Mouse (Mus musculus) G1E-ER4 (cell line): ENCODE data around the gene Casp7. TPM values are rescaled to one million over a fixed set of nuclear protein-coding genes. Genes with fewer than 3 reads are reported as not detected.

Experiments
- GATA1 ChIP-seq: IDR thresholded peaks from one replicate; pipeline ENCODE4 v1.8.0; 2012; ENCODE audit warnings: low read length, inconsistent platforms
- polyA plus RNA-seq: library from polyadenylated mRNA; stranded (reverse); fragments of >175 nt; gene quantifications from 2 replicates; pipeline ENCODE4 v1.2.3, GENCODE M21; 2012

The Casp7 gene
- polyA plus RNA-seq, 1 experiment: 10.5 TPM

DNA sequence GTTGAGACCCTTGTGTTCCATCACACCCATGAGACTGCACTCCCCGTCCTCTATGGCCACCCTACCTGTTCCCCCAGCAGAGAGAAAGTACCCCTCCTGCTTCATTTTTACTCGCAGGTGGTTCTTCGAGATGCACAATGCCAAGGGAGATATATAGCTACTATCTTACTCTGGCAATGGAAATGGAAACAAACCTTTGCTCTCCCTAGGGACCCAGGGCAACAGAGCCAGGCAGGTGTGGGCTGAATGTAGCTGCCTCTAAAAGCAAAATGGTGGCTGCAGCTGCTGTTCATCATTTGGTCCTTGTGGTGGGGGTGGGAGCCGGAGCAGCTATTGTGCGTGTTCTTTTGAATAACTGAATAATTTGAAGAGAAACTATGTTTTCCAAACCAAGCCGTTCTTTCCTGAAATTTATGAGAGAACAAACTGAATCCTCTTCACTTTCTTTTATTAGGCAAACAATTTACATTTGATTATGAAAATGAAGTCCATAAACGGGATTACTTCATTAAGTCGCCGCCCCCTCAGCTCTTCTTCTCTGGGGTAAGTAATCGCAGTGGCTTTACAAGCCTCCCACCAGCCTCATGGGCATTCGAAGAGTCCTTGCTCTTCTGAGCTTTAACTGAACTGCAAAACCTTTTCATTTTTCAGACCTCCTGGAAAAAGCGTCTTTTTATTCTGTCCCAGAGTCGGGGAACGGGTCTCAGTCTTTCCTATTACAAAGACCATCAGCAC, 73.5 kb downstream of the Casp7 start:
- no peak for TF ChIP-seq GATA1

DNA sequence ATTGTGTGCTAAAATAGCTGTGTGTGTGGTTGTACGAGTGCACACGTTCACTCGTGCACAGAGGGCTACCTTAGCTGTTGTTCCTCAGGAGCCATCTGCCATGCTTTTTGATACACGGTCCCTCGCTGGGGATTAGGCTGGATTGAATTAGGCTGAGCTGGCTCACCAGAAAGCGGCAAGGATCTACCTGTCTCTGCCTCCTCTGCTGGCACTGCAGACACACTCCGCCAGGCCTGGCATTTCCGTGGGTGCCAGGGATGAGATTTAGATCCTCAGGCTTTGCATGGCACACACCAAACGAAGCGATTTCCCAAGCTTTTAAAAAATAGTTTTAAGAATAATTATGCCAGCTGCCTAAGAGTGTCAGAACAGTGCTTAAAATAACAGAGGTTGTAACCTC, 75.0 kb downstream of the Casp7 start:
- no peak for TF ChIP-seq GATA1

DNA sequence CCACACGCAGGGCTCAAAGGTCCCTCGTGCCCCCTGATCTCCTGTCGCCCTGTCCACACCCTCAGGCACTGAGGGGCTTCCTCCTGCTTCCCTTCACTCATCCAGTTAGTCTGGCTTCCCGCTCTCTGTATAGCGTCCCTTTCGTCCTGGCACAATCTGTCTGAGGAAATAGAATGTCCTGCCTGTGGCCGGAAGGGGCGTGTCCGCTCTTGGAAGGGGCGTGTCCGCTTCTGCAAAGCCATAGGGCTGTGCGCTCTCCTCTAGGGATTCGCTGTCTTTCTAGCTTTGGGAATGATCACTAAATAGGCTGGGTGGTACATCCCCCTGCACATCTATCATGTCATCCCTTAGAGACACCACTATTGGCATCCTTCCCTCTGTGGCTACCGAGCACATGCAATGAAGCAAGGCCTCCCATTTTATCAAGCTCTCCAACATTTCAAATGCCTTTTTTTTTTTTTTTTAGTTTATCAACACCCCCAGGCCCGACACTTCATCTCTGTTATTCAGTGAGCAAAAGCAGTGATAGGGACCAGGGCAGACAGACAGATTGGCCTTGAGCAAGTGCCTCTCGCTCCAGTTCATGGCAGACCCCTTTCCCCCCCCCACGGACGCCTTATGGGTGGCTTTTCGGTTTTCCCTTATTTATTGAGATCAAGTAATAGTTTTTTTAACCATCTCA, 78.1 kb downstream of the Casp7 start:
- no peak for TF ChIP-seq GATA1

DNA sequence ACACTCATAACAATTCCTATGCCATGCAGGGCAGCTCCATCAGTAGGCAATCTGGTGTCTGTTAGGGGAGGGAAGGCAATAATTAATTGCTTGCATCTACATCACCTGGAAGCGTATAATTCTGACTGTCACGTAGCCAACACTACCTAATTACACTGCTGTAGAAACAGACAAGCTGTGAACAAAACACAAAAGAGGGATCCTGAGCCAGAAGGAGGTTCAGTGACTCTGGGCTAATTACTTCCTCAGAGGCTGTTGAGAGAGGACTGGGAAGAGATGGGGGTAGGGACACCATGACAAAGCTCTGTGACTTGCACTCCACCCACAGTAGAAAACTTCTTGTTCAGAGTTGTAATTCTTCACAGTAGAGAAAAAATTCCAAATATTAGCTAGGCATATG, 79.6 kb downstream of the Casp7 start:
- TF ChIP-seq GATA1: no peak

DNA sequence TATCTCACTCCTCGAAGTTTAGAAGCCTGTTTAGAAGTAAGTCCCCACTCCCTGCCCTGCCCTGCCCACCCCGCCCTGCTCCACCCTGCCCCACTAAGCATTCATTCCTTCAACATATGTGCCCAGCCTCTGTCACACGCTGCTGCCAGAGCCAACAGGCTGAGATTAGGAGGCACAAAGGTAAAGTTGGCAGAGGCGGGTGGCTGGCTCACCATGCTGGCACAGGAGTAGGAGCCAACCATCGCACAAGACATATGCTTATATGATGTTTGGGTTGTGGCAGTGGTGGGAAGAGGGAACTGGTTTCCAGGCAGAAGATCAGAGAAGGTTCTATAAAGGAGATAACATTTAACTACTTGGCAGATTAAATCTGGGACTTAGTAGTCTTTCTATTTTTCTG, 80.3 kb downstream of the Casp7 start:
- no peak for TF ChIP-seq GATA1

DNA sequence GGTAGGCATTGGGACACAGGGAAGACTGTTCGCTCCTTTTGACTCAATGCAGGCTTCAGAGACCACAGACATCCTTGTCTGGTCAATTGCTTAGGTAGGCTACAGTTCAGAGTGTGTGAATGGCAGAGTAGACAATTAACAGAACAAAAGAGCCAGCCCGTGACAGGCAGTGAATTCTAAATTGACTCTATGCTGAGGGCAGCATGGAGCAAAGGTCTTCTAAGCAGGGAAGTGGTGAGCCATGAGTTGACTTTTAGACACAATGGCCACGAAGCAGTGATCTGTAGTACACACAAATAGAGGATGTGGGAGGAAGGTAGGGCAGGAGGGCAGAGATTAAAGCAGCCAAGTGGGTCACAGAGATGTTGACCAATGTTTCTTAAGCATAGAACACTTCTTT, 80.9 kb downstream of the Casp7 start:
- no peak for TF ChIP-seq GATA1

DNA sequence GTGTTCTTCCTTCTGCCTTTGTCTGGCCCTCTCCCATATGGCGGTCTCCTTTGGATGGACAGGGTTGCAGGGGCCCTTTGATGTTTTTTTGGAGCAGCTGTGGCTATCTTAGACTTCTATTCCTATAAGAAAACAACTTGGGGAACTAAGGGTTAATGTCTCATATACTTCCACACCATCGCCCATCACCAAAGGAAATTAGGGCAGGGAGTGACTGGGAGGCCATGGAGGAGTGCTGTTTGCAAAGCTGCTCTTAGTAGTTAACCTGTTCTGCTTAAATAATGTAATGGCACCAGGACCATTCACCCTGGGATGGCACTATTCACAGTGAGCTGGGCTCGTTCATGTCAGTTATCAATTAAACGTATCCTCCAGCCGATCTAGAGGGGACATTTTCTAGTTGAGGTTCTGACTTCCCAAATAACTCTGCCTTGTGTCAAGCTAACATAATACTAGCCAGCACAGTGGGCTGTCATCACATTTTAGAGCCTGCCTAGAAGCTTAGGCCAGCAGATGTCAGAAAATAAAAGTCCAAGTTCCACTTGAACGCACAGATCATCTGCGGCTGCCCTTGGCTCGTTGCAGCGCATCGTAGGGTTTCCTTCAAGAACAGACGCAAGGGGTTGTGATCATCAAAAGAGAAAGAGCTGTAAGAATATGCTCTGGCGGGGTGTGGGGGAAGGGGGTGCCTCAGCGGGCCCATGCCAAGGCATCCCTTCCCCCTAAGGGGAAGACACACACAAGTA, 87.9 kb downstream of the Casp7 start:
- no peak for TF ChIP-seq GATA1

DNA sequence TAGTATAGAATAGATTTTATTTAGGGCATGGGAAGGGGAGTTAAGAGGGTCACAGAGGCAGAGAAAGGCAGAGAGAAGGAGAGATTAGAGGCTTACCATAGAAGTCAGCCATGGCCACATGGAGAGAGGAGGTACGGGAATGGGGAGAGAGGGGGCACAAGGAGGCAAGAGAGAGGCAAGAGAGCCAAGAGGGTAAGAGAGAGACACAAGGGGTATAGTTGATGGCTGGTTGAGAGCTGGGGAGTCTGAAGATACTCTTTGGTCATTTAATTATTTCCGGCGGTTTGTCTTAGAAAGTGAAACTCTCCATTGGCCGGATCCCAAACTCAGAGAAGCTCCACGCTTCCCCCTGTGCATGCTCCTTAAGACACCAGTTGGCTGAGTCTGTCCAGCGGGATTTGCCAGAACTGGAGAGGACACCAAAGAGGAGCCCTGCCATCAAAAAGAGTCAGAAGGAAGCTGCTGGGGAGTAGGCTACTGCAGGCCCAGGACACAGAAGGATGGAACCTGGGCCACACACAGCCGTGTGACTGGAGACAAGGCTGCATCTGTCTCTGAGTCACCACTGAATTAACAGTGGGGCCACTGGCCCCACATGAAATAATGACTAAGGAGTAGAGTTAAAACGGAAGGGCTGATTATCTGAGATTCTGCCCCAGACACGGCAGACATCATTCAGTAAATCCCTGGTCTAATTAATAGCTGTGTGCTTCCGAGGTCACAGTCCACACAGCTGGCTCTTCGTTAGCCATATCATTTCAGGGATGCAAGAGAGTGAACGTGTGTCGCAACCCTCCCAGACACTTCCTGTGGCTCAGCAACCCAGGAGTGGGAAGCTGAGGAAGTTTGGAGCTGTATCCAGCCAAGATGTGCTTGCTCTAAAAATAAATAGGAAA, 88.7 kb downstream of the Casp7 start:
- no peak for TF ChIP-seq GATA1

DNA sequence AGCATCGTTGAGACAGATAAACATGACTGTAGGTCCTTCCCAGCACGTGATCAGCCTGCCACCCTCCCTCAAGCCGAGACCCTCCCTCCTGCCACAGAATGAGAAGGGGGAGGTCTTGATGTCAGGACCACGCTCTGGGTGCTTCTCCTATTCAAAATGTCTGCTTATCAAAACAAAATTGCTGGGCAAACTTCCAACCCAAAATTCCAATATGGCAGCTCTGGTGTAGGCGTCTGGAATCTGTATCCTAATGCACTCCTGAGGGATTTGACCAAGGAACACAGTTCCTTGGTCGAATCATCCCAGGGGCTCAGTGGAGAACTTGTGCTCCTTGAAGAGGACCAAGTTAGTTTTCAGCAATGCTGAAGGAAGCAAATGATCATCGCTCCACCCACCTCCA, 90.0 kb downstream of the Casp7 start:
- TF ChIP-seq GATA1: no peak

DNA sequence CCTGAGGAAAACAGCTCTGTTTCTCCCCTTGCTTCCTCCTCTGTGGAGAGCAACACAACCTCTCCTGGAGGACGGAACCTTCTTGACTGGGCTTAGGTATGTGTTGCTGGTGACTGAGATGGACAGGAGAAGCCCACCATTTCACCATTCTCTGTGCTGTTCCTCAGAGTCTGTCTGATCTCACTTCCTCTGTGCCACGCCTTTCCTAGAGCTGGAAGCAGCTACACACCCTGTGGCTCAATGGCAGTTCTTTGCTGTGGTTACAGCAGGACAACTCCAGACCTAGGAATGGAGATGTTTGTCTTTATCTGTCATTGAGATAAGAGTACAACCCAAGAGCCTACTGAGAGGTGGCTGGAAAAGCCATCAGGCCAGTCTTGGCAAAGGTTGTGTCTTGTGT, 90.4 kb downstream of the Casp7 start:
- no peak for TF ChIP-seq GATA1

DNA sequence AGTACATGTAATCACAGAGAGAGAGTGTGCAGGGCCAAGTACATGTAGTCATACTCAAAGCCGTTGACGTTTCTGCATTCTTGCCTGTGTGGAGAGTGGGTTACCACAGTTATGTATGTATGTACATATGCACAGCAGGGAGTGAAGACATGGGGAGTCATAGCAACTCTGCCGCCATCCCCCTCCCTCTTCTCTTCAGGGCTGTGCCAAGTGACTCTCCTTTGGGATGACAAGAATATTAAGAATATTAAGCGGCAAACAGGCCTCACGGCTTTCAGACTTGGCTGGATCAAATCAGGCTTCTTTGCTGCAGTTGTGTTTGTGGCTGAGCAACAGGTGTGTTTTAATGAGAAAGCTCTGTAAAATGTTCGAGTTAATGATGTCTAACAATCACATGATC, 92.7 kb downstream of the Casp7 start:
- no peak for TF ChIP-seq GATA1

Other genes with a start within 250 kb of the Casp7 start
- gene Habp2, start 110.0 kb upstream of the Casp7 start, polyA plus RNA-seq: not detected in 2 replicates
- gene Nrap, start 7.1 kb upstream of the Casp7 start, polyA plus RNA-seq: 0.03 TPM in 2 replicates
- gene Plekhs1, start 64.5 kb downstream of the Casp7 start, polyA plus RNA-seq: not detected in 2 replicates
- gene Dclre1a, start 151.1 kb downstream of the Casp7 start, polyA plus RNA-seq: 2.3 and 5.0 TPM in 2 replicates
- 9.9 and 10.1 TPM in 2 replicates for gene Nhlrc2, start 151.1 kb downstream of the Casp7 start, polyA plus RNA-seq